Mouse (Mus musculus) liver, embryonic 14.5 days (tissue): ENCODE measurements around the gene Anapc10.

Experiments
- CTCF ChIP-seq: IDR thresholded peaks from 2 replicates; pipeline ENCODE4 v1.5.1; 2016; ENCODE audit warnings: antibody characterized with exemption, low read depth, control low read depth
- EP300 ChIP-seq: IDR thresholded peaks from 2 replicates; pipeline ENCODE4 v1.6.1; 2016; ENCODE audit warnings: antibody characterized with exemption, low read depth

- TF ChIP-seq CTCF (no peak), EP300 (no peak)
Observed at GRCm38 (mm10) chr8:79796690-79797089, 85.1 kb downstream of the Anapc10 start.
